31 mouse cellular contexts compared by ENCODE assay signal in genomic region chr11:97771410-97771809, GRCm38 (mm10). TPM values are rescaled to one million over a fixed set of nuclear protein-coding genes. Genes with fewer than 3 reads are reported as not detected.
"Had no signal": no experiment of that assay in that cellular context is flagged by ENCODE, and none has a peak within 500 bp of the region (broad histone marks: within the 10 kb centered on the region; RNA-seq: fewer than 3 reads in every experiment).

No protein-coding gene starts in this region.

- H3K9ac ChIP-seq: heart, embryonic 12.5 days; hindbrain, embryonic 12.5 days; hindbrain, embryonic 14.5 days; intestine, embryonic 15.5 days; limb, embryonic 13.5 days; limb, embryonic 15.5 days had no signal

- ATAC-seq: hindbrain, embryonic 16.5 days; inflammation-experienced regulatory T-cells, adult 6 months; intestine, embryonic 15.5 days; intestine, postnatal 0 days had no signal

- H3K4me1 ChIP-seq: heart, embryonic 10.5 days; heart, embryonic 12.5 days; intestine, embryonic 15.5 days; limb, embryonic 13.5 days; limb, embryonic 15.5 days had no signal

- DNase-seq: gastrocnemius, postnatal 14 days; gastrocnemius, postnatal 36 days; heart, adult 18-20 months; heart, postnatal 10 days; heart, postnatal 4 days; kidney, adult 18-20 months; kidney, adult 8-10 months; kidney, postnatal 10 days; kidney, postnatal 25 days; kidney, postnatal 4 days; left cerebral cortex, postnatal 4 days had no signal

- H3K27me3 ChIP-seq: heart, embryonic 12.5 days; hindbrain, embryonic 12.5 days; intestine, embryonic 15.5 days; limb, embryonic 13.5 days; limb, embryonic 15.5 days had no signal

- H3K4me3 ChIP-seq: heart, embryonic 10.5 days; heart, embryonic 12.5 days; hindbrain, embryonic 10.5 days; hindbrain, embryonic 12.5 days; intestine, embryonic 15.5 days; layer of hippocampus, adult 2 months; limb, embryonic 13.5 days; limb, embryonic 15.5 days had no signal

- H3K27ac ChIP-seq: heart, embryonic 10.5 days; hindbrain, embryonic 10.5 days; hindbrain, embryonic 12.5 days; hindbrain, embryonic 14.5 days; intestine, embryonic 15.5 days; layer of hippocampus, adult 2 months; limb, embryonic 13.5 days; limb, embryonic 15.5 days had no signal

- H3K9me3 ChIP-seq: heart, embryonic 10.5 days; heart, embryonic 12.5 days; hindbrain, embryonic 10.5 days; hindbrain, embryonic 12.5 days; intestine, embryonic 15.5 days; limb, embryonic 13.5 days; limb, embryonic 15.5 days had no signal

- H3K4me2 ChIP-seq: heart, embryonic 12.5 days; hindbrain, embryonic 12.5 days; hindbrain, embryonic 14.5 days; intestine, embryonic 15.5 days; limb, embryonic 13.5 days; limb, embryonic 15.5 days had no signal

RNA-seq across cellular contexts. Expression of gene 1700001P01Rik, which starts 4.3 kb away (rescaled TPM):
- total RNA-seq: gastrocnemius, adult 18-20 months; gastrocnemius, adult 8-10 months; gastrocnemius, postnatal 14 days; gastrocnemius, postnatal 36 days; heart, adult 18-20 months; heart, adult 8-10 months; heart, postnatal 10 days; heart, postnatal 25 days; liver, adult 2 months had no signal
- polyA plus RNA-seq: heart, embryonic 12.5 days; heart, embryonic 14.5 days; intestine, postnatal 0 days; kidney, embryonic 14.5 days; limb, embryonic 11.5 days; liver, adult 2 months had no signal
